Mouse (Mus musculus) limb, embryonic 15.5 days (tissue): Measurements from ENCODE around the gene Ubash3b. TPM values are rescaled to one million over a fixed set of nuclear protein-coding genes. Genes with fewer than 3 reads are reported as not detected.

Experiments used
- ATAC-seq: fragments of 200-750 bp; cut with Nextera tagmentation; 2 replicates; pipeline ENCODE4 v1.8.0; 2017; ENCODE audit warnings: low read depth, moderate TSS enrichment; ENCODE audit not compliant: insufficient number of reproducible peaks, low FRiP score, low TSS enrichment
- H3K27ac ChIP-seq: fragments of 300-500 bp; sonication (generic); 2 replicates; pipeline ENCODE4 v1.5.1; 2015; ENCODE audit warnings: moderate library complexity, mild to moderate bottlenecking, inconsistent platforms
- H3K27me3 ChIP-seq: fragments of 300-500 bp; sonication (generic); 2 replicates; pipeline ENCODE4 v1.6.1; 2015; ENCODE audit warnings: inconsistent platforms
- H3K36me3 ChIP-seq: fragments of 300-500 bp; sonication (generic); 2 replicates; pipeline ENCODE4 v1.6.1; 2015; ENCODE audit warnings: inconsistent platforms
- H3K4me1 ChIP-seq: fragments of 300-500 bp; sonication (generic); 2 replicates; pipeline ENCODE4 v1.6.1; 2015; ENCODE audit warnings: inconsistent platforms
- H3K4me2 ChIP-seq: fragments of 300-500 bp; sonication (generic); 2 replicates; pipeline ENCODE4 v1.6.1; 2015; ENCODE audit warnings: mild to moderate bottlenecking, inconsistent platforms
- H3K4me3 ChIP-seq: fragments of 300-500 bp; sonication (generic); 2 replicates; pipeline ENCODE4 v1.5.1; 2015; ENCODE audit warnings: mild to moderate bottlenecking, inconsistent platforms
- H3K9ac ChIP-seq: fragments of 300-500 bp; sonication (generic); 2 replicates; pipeline ENCODE4 v1.6.1; 2015; ENCODE audit warnings: inconsistent platforms
- H3K9me3 ChIP-seq: fragments of 300-500 bp; sonication (generic); 2 replicates; pipeline ENCODE4 v1.6.1; 2016; ENCODE audit warnings: inconsistent platforms
- whole genome bisulfite sequencing: fragments of 180-500 bp; shearing (Covaris S2); methylation state at CpG from one replicate; pipeline ENCODE4 v1.1.7; 2015; 5-methylcytosine and 5-hydroxymethylcytosine counted together
- polyA plus RNA-seq: library from polyadenylated mRNA; unstranded; fragments of >200 nt; fragmentation: Nextera tagmentation; extraction: Ambion mirVana; gene quantifications from 2 replicates; pipeline ENCODE4 v1.2.1, GENCODE M21; 2015

Gene Ubash3b
- polyA plus RNA-seq, 1 experiment from 2014 or later, result 6.8 TPM

- WGBS, result 79% methylated on average over 5 of the region's 5 CpGs
- Histone ChIP-seq H3K27ac (no peak overlapping the region), H3K9ac (no peak overlapping the region), H3K4me1 (peaks cover 22% of the 10 kb centered on the region), H3K4me3 (no peak overlapping the region), H3K36me3 (no peaks in the 10 kb centered on the region), H3K27me3 (no peaks in the 10 kb centered on the region), H3K4me2 (no peak overlapping the region), H3K9me3 (no peaks in the 10 kb centered on the region)
- no peak for ATAC-seq
These were observed 80.6 kb downstream of the Ubash3b start for GRCm38 (mm10) chr9:41080877-41081276.

- no peak overlapping the region for H3K27ac ChIP-seq
- H3K36me3 ChIP-seq, result no peaks in the 10 kb centered on the region
- no peaks in the 10 kb centered on the region for H3K27me3 ChIP-seq
- peaks cover 18% of the 10 kb centered on the region for H3K4me1 ChIP-seq
- no peak for ATAC-seq
- H3K9me3 ChIP-seq, result no peaks in the 10 kb centered on the region
- WGBS, result 71% methylated on average over 14 of the region's 14 CpGs
- H3K4me3 ChIP-seq, result no peak overlapping the region
- H3K4me2 ChIP-seq, result no peak overlapping the region
- no peak overlapping the region for H3K9ac ChIP-seq
These were observed 81.9 kb downstream of the Ubash3b start for GRCm38 (mm10) chr9:41079428-41080155.

- H3K27me3 ChIP-seq, result no peaks in the 10 kb centered on the region
- H3K4me2 ChIP-seq, result no peak overlapping the region
- H3K36me3 ChIP-seq, result no peaks in the 10 kb centered on the region
- no peak overlapping the region for H3K9ac ChIP-seq
- no peak overlapping the region for H3K27ac ChIP-seq
- peaks cover 9% of the 10 kb centered on the region; the same call in 1 of the 2 replicates for H3K4me1 ChIP-seq
- H3K4me3 ChIP-seq, result no peak overlapping the region
- no peak for ATAC-seq
- 57% methylated on average over 4 of the region's 4 CpGs for WGBS
- H3K9me3 ChIP-seq, result no peaks in the 10 kb centered on the region
These were observed 83.3 kb downstream of the Ubash3b start for GRCm38 (mm10) chr9:41078198-41078597.

GRCm38 (mm10) chr9:41076150-41076549, 85.3 kb downstream of the Ubash3b start:
- H3K27ac ChIP-seq, result no peak overlapping the region

GRCm38 (mm10) chr9:41075528-41075927, 86.0 kb downstream of the Ubash3b start:
- Histone ChIP-seq H3K4me1 (peaks cover 7% of the 10 kb centered on the region; the same call in 1 of the 2 replicates), H3K4me3 (no peak overlapping the region), H3K36me3 (no peaks in the 10 kb centered on the region), H3K27me3 (no peaks in the 10 kb centered on the region), H3K27ac (no peak overlapping the region), H3K4me2 (no peak overlapping the region), H3K9ac (no peak overlapping the region), H3K9me3 (no peaks in the 10 kb centered on the region)
- ATAC-seq, result no peak
- 91% methylated on average over 5 of the region's 5 CpGs for WGBS

More at GRCm38 (mm10) chr9:41076150-41076549, 85.3 kb downstream of the Ubash3b start:
- Histone ChIP-seq H3K27me3 (no peaks in the 10 kb centered on the region), H3K4me1 (peaks cover 9% of the 10 kb centered on the region; the same call in 1 of the 2 replicates), H3K4me3 (no peak overlapping the region), H3K9me3 (no peaks in the 10 kb centered on the region), H3K4me2 (no peak overlapping the region), H3K9ac (no peak overlapping the region), H3K36me3 (no peaks in the 10 kb centered on the region)
- 23% methylated on average over 4 of the region's 4 CpGs for WGBS
- ATAC-seq, result no peak

- WGBS, result 83% methylated on average over 19 of the region's 19 CpGs
- Histone ChIP-seq H3K4me2 (no peak overlapping the region), H3K4me3 (no peak overlapping the region), H3K36me3 (no peaks in the 10 kb centered on the region), H3K27me3 (no peaks in the 10 kb centered on the region), H3K9ac (no peak overlapping the region), H3K9me3 (no peaks in the 10 kb centered on the region), H3K4me1 (peaks cover 16% of the 10 kb centered on the region), H3K27ac (no peak overlapping the region)
- ATAC-seq, result no peak
These were observed 88.1 kb downstream of the Ubash3b start for GRCm38 (mm10) chr9:41073196-41074009.

- Histone ChIP-seq H3K9me3 (no peaks in the 10 kb centered on the region), H3K4me3 (no peak overlapping the region), H3K4me2 (no peak overlapping the region), H3K36me3 (no peaks in the 10 kb centered on the region), H3K27ac (no peak overlapping the region), H3K4me1 (peaks cover 20% of the 10 kb centered on the region), H3K27me3 (no peaks in the 10 kb centered on the region), H3K9ac (no peak overlapping the region)
- 76% methylated on average over 6 of the region's 6 CpGs for WGBS
- no peak for ATAC-seq
These were observed 88.7 kb downstream of the Ubash3b start for GRCm38 (mm10) chr9:41072786-41073185.

- Histone ChIP-seq H3K4me2 (no peak overlapping the region), H3K9me3 (no peaks in the 10 kb centered on the region), H3K4me3 (no peak overlapping the region), H3K27ac (no peak overlapping the region), H3K36me3 (no peaks in the 10 kb centered on the region), H3K27me3 (no peaks in the 10 kb centered on the region), H3K4me1 (peaks cover 23% of the 10 kb centered on the region), H3K9ac (no peak overlapping the region)
- 56% methylated on average over 3 of the region's 3 CpGs for WGBS
- no peak for ATAC-seq
These were observed 89.5 kb downstream of the Ubash3b start for GRCm38 (mm10) chr9:41071906-41072511.

- Histone ChIP-seq H3K36me3 (no peaks in the 10 kb centered on the region), H3K27ac (no peak overlapping the region), H3K4me1 (peaks cover 20% of the 10 kb centered on the region), H3K4me3 (no peak overlapping the region), H3K27me3 (no peaks in the 10 kb centered on the region), H3K9ac (no peak overlapping the region), H3K9me3 (no peaks in the 10 kb centered on the region), H3K4me2 (no peak overlapping the region)
- WGBS, result 67% methylated on average over 5 of the region's 5 CpGs
- ATAC-seq, result no peak
These were observed 90.7 kb downstream of the Ubash3b start for GRCm38 (mm10) chr9:41070761-41071181.

GRCm38 (mm10) chr9:41069509-41069908, 92.0 kb downstream of the Ubash3b start:
- Histone ChIP-seq H3K27ac (no peak overlapping the region; the same call in 1 of the 2 replicates), H3K9me3 (no peaks in the 10 kb centered on the region), H3K27me3 (no peaks in the 10 kb centered on the region), H3K4me1 (peaks cover 20% of the 10 kb centered on the region), H3K36me3 (no peaks in the 10 kb centered on the region), H3K4me2 (no peak overlapping the region), H3K4me3 (no peak overlapping the region), H3K9ac (no peak overlapping the region)
- no peak for ATAC-seq
- 73% methylated on average over 5 of the region's 5 CpGs for WGBS

- Histone ChIP-seq H3K9ac (no peak overlapping the region), H3K27me3 (no peaks in the 10 kb centered on the region), H3K4me1 (peaks cover 9% of the 10 kb centered on the region), H3K36me3 (no peaks in the 10 kb centered on the region), H3K9me3 (no peaks in the 10 kb centered on the region), H3K27ac (no peak overlapping the region), H3K4me3 (no peak overlapping the region), H3K4me2 (no peak overlapping the region)
- ATAC-seq, result no peak
- 36% methylated on average over 5 of the region's 5 CpGs for WGBS
These were observed 100.1 kb downstream of the Ubash3b start for GRCm38 (mm10) chr9:41061446-41061845.

GRCm38 (mm10) chr9:41060617-41061016, 100.9 kb downstream of the Ubash3b start:
- Histone ChIP-seq H3K9ac (no peak overlapping the region), H3K4me2 (no peak overlapping the region), H3K27ac (no peak overlapping the region), H3K36me3 (no peaks in the 10 kb centered on the region), H3K27me3 (no peaks in the 10 kb centered on the region), H3K9me3 (no peaks in the 10 kb centered on the region), H3K4me3 (no peak overlapping the region), H3K4me1 (peaks cover 9% of the 10 kb centered on the region)
- ATAC-seq, result no peak
- 81% methylated on average over 6 of the region's 6 CpGs for WGBS
